Mouse (Mus musculus): Measurements from ENCODE around the gene Pcnx.

The Pcnx gene

DNA sequence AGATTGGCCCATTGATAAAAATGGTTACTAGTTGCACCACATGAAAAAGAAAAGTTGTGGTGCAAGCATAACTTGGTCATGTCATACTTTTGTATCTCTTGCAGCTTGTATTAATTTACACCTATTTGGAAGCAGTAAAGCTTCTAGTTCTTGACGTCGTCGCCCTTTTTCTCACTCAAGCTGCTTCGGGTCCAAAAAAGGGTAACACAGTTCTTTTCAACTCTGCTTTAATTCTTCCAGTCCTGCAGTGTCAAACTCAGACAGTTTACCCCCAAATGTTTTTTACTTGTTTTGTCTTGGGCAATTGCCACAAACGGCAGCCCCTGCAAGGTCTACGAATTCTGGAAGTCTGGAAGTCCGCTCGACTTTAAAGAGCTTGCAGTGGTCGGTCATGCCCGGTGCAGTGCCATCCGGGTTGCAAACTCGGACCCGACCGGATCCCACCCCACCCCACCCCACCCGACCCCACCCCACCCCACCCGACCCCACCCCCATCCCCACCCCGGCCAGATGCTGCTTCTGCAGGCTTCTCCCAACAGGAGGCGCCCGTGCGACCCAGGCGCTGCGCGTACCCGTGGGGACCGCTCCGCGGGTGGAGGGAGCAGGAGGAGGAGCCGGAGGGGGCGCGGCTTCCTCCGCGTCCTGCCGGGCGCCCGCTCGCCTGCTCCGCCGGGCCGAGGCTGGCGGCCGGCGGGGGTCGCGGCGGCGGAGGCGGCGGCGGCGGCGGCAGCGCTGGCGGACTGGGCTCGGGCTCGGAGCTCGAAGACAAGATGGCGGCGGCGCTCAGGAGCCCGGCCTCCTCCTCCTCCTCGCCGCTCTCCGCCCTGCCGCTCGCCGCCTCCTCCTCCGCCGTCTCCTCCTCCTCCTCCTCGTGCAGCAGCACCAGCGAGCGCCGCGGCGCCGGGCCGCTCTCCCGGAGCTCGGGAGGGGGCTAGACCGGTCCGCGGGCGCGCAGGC is at the start of gene Pcnx:
Gene Pcnx, plus strand, starts transcription at position 673 of the 957 bp plus-strand sequence.
- DNase-seq (ENCODE audit: low read depth, low spot score) = peak; percentile 77

DNA sequence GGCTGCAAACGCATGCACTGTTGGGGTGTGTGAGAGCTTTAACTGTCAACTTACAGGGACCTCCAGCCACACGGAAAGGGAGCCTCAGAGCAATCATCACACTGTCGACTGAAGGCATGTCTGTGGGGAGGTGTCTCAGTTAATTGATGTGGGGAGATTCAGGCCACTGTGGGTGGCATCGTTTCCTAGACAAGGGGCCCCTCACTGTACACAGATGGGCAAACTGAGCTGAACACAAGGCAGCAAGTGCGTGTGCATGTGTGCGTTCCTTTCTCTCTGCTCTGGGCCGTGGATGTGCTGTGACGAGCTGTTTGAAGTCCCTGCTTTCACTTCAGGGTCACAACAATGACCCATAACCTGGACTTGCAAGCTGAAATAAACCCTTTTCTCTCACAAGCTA is 49.4 kb upstream of the Pcnx start:
- no peak for DNase-seq (ENCODE audit: low read depth, low spot score)

GRCm38 (mm10) chr12:81814742-81815141 is 45.1 kb upstream of the Pcnx start:
- no peak for DNase-seq (ENCODE audit: low read depth, low spot score)

GRCm38 (mm10) chr12:81816330-81817125 is 43.3 kb upstream of the Pcnx start:
- no peak for DNase-seq (ENCODE audit: low read depth, low spot score)

DNA sequence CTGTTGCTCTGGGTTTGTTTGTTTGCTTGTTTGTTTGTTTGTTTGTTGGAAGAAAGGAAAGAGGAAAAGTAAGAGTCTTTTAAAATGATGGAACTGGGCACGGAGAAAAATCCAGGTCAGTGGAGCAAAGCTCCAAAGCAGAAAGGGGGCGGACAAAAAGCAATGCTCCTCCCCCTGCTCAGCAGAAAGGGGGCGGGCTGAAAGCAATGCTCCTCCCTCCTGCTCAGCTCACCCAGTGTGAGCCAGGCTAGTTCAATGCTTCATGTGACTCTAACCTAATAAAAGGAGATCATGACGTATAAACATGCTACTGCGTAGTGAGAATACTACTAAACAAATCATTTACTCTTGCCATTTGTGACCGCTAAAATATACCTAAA is 42.7 kb upstream of the Pcnx start:
- no peak for DNase-seq (ENCODE audit: low read depth, low spot score)

DNA sequence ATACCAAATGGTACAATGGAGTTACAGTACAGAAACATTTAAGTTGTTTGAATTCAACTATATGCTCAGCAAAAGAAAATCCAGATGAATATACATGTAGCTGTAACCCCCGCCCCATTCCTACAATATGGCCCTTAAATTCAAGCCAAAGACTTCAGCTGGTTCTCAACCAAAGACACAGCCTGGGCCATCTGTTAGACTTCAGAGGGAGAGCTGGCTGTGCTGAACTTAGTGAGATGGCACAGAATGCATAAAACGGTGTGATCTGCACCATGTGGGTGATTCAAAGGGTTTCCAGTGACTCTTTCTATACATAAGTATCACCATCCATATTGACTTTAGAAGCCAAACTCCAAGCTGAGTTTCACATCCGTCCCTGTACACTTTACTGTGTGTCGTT is 39.1 kb upstream of the Pcnx start:
- DNase-seq (ENCODE audit: low read depth, low spot score) = no peak

GRCm38 (mm10) chr12:81822176-81822575 is 37.6 kb upstream of the Pcnx start:
- no peak for DNase-seq (ENCODE audit: low read depth, low spot score)

DNA sequence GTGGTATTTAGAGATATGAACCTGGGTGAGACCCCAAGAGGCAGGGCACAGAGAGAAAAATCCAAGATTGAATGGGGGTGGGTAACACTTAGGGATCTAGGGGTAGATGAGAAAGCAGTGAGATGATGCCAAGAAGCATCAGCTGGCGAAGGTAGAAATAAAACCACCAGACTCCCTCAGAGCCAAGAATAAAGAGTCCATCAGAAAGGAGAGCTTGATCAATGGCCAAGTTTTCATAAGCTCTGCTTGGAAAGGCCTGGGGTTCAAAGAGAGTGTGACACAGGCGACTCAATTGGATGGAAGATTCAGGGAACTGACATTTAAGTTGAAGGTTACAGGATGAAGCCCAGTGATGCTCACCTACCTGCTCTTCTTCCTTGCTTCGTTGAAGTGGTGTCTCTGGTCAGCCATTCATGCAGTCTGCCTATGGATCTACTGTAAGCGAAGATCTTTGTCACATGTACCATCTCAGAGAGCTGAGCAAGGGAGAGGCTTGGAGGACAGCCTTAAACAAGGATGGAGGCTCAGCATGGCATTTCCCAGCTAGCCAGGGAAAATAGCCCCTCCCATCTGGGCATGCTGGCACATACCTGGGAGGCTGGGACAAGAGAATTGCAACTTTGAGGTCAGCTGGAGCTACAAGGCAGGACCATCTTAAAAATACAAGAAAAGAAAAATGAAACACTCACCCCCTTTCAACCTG is 36.9 kb upstream of the Pcnx start:
- no peak for DNase-seq (ENCODE audit: low read depth, low spot score)

GRCm38 (mm10) chr12:81828355-81828754 is 31.5 kb upstream of the Pcnx start:
- DNase-seq (ENCODE audit: low read depth, low spot score) = no peak

DNA sequence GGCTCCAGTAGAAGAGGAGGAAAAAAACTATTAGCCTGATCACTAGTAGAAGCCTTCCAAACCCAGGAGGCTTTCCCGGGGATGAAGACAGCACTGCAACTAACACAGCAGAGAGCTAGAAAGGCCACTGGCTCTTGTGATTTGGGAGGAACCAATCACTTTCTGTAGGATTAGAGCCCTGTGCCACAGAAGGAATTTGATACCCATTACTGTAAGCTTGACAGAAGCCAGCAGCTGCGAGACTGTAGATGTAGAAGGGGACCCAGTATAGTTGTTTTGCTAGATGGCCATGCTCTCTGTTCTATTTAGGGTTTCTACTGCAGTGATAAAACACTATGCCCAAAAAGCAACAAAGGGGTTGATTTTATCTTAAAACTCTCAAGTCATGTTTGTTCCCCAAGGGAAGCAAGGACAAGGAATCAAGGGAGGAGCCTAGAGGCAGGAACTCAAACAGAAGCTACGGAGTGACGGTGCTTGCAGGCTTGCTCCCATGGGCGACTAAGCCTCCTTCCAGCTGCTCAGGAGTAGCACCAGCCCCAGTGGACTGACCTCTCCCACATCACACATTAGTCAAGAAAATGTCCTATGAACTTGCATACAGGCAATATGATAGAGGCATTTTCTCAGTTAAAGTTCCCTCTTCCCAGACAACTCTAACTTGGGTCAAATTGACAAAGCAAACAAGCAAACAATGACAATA is 27.6 kb upstream of the Pcnx start:
- no peak for DNase-seq (ENCODE audit: low read depth, low spot score)

- no peak for DNase-seq (ENCODE audit: low read depth, low spot score)
Observed at GRCm38 (mm10) chr12:81833094-81833493, 26.7 kb upstream of the Pcnx start.

GRCm38 (mm10) chr12:81836162-81836561 is 23.7 kb upstream of the Pcnx start:
- no peak for DNase-seq (ENCODE audit: low read depth, low spot score)

DNA sequence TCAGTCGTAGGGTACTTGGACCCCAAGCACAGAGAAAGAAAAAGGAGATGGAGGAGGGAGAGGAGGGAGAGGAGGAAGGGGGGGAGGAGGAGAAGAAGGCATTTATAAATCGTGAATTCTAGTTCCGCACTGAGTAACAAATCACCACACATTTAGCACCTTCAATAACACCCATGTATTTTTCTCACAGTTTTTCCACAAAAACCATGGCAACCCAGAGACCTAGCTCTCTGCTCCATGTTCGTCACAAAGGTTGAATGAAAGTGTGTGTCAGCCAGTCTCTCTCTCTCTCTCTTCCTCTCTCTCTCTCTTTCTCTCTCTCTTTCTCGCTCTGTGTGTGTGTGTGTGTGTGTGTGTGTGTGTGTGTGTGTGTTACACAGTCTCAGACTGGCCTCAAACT is 22.4 kb upstream of the Pcnx start:
- no peak for DNase-seq (ENCODE audit: low read depth, low spot score)

- DNase-seq (ENCODE audit: low read depth, low spot score) = no peak
Observed at GRCm38 (mm10) chr12:81839663-81840062, 20.2 kb upstream of the Pcnx start.

DNA sequence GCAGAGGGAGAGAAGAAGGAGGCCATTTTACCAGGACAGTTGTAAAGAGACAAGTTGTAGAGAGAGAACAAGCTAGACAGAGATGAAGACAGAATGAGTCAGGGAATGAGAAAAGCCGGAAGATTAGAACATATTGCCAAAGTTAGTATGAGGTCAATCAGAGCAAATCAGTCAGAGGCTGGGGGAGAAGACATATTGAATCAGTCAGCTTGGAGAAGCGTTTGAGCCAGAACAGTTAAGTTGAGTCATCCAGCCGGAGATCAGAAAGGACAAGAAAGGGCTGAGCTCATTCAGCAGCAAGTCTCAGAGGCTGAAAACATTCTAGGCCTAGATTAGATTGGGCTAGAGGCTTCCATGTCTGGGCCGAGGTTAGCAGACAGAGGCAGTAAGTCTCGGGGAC is 18.8 kb upstream of the Pcnx start:
- DNase-seq (ENCODE audit: low read depth, low spot score) = no peak

- DNase-seq (ENCODE audit: low read depth, low spot score) = no peak
Observed at GRCm38 (mm10) chr12:81843501-81843900, 16.3 kb upstream of the Pcnx start.

DNA sequence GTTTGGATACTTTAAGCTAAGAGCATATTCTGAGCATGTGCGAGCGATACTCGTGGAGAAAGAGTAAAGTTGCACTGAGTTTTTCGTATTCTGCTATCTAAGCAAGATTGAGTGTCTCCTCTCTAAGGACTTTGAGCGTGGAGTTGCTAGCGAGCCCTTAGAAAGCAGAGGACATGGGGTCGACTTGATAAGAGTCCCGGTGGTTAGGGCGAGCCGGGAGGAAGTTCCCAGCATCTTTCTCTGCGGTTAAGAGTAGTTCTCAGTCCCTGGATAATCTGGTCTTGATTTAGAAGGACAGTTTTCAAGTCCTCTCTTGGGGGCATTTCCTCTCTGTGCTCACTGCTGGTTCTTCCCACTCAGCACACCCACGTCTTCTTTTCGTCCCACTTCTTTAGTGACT is 15.3 kb upstream of the Pcnx start:
- no peak for DNase-seq (ENCODE audit: low read depth, low spot score)

DNA sequence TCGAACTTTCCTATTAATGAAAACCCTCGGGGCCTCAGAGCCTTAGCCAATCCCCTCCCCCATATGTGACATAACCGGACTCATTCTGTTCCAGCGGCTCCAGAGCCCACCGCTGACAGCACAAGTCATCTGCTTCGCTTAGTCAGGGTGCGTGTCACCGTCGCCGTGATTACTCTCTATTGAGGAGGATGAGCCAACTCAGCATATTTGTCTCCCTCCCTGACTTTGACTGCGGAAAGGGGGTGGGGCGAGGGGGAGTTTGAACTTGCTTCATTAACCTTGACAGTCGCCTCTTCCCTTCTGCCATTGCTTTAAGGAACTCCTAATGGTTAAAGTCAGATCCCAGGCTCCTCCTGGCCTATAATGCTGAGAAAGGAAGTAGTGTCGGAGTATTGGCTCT is 14.8 kb upstream of the Pcnx start:
- DNase-seq (ENCODE audit: low read depth, low spot score) = no peak

GRCm38 (mm10) chr12:81849629-81850028 is 10.2 kb upstream of the Pcnx start:
- no peak for DNase-seq (ENCODE audit: low read depth, low spot score)

- DNase-seq (ENCODE audit: low read depth, low spot score) = no peak
Observed at GRCm38 (mm10) chr12:81852551-81852950, 7.3 kb upstream of the Pcnx start.

DNA sequence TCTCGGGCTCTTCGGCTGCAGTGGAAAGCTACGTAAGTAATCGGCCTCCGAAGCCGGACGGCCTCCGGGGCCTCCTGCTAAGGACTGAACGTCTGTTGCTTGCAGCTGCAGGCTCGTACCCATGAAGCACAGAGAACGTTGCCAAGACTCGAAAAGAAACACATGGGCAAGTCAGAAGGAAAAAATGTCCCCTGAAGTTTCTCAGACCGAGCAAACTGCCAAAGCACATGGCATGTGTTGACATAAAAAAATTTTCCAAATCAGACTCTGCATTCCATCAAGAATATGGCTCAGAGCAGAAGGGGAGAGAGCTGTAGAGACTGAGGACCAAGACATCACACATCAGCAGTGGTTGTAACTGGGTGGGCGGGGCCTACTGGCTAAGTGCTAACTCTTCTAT is 6.8 kb upstream of the Pcnx start:
- DNase-seq (ENCODE audit: low read depth, low spot score) = no peak

GRCm38 (mm10) chr12:81853543-81853942 is 6.3 kb upstream of the Pcnx start:
- no peak for DNase-seq (ENCODE audit: low read depth, low spot score)

All from retina, postnatal 7 days (tissue).